In the genomic region with DNA sequence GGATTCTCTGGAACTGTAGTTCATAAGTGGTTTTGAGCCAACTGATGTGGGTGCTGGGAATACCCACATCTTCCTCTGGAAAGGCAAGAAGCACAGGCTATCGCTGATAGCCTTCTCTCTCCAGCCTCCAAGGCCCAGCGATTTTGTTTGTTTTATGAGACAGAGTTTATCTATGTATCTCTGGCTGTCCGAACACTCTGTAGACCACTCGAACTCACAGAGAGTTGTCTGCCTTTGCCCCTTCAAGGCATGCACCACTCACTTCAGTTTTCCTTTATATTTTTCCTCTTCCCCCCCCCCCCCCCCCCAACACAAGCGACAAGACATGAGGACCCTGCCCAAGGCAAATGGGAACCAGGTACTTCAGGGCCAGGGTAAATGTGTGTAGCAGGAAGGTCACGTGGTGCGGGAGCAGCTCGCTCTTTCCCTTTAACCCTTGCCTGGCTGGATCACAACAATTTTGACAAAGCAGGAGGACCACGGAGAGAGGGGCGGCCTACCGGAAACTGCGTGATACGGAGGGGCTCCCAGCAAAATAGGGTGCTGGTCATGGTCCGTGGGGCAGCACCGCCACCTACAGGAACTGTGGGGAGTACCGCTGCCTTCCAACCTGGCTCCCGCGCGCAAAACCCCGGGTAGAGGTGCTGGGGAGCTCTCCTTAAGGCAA, we compare ENCODE assay signal across 8 mouse cellular contexts. TPM values are rescaled to one million over a fixed set of nuclear protein-coding genes. Genes with fewer than 3 reads are reported as not detected.
DNase-seq lines count a peak whose midpoint lies in the region; ATAC-seq and TF ChIP-seq lines count a peak whose summit lies in the region.

No protein-coding gene starts in this region.

- no peak for TF ChIP-seq POLR2A in bone marrow macrophage, adult 2 months (IDR thresholded peaks at IDR 0.05; ENCODE audit: borderline replicate concordance, low read depth, low read length)

- 3% methylated on average over 20 of the region's 20 CpGs for WGBS in embryonic facial prominence, embryonic 15.5 days
- WGBS in heart, embryonic 11.5 days (ENCODE audit: insufficient replicate concordance): 4% methylated on average over 20 of the region's 20 CpGs
- WGBS in kidney, embryonic 15.5 days: 4% methylated on average over 20 of the region's 20 CpGs

- peak; percentile 91 for ATAC-seq in embryonic facial prominence, embryonic 15.5 days (ENCODE audit: insufficient number of reproducible peaks, low FRiP score, low TSS enrichment, low read depth)
- peak; percentile 73 for ATAC-seq in heart, embryonic 11.5 days (replicated peaks; ENCODE audit: insufficient number of reproducible peaks, low FRiP score, low TSS enrichment)
- peak; percentile 83 for ATAC-seq in kidney, embryonic 15.5 days (replicated peaks; ENCODE audit: low FRiP score)

- peak; percentile 55 for TF ChIP-seq CTCF in bone marrow macrophage, adult 2 months (IDR thresholded peaks at IDR 0.05; ENCODE audit: low read depth, low read length)

- no peak overlapping the region for H3K27ac ChIP-seq in bone marrow macrophage, adult 2 months (ENCODE audit: insufficient read depth, low read depth, low read length)
- peak overlapping the region; percentile 48; the same call in 1 of the 2 replicates for H3K27ac ChIP-seq in embryonic facial prominence, embryonic 15.5 days (replicated peaks)
- H3K27ac ChIP-seq in heart, embryonic 11.5 days (ENCODE audit: low read depth, low read length): no peak overlapping the region
- H3K27ac ChIP-seq in kidney, embryonic 15.5 days: 0 out of 2 replicates have a peak overlapping the region, but pooled peaks have one; percentile 18

- peak; percentile 89 for DNase-seq in A20 (ENCODE audit: low read depth, low spot score)
- peak; percentile 82 for DNase-seq in liver
- DNase-seq in monocyte, adult 2 months (ENCODE audit: low read depth in 1 of 2, low spot score in 2 of 2): peak; percentile 7 to 18
- DNase-seq in spleen, postnatal 4 days (ENCODE audit: low spot score in 2 of 2): peak; percentile 74 to 88

- peak overlapping the region; percentile 43 for H3K4me3 ChIP-seq in bone marrow macrophage, adult 2 months (ENCODE audit: insufficient read depth, low read length)
- peak overlapping the region; percentile 46 for H3K4me3 ChIP-seq in embryonic facial prominence, embryonic 15.5 days (replicated peaks)
- peak overlapping the region; percentile 41 for H3K4me3 ChIP-seq in heart, embryonic 11.5 days (ENCODE audit: low read depth, low read length)
- H3K4me3 ChIP-seq in kidney, embryonic 15.5 days (replicated peaks): peak overlapping the region; percentile 47

- peaks cover 10% of the 10 kb centered on the region for H3K4me1 ChIP-seq in bone marrow macrophage, adult 2 months (ENCODE audit: control insufficient read depth, insufficient read depth, low read length)
- 0 out of 2 replicates have a peak, but pooled peaks cover 3% of the 10 kb centered on the region for H3K4me1 ChIP-seq in embryonic facial prominence, embryonic 15.5 days
- no peaks in the 10 kb centered on the region for H3K4me1 ChIP-seq in heart, embryonic 11.5 days (ENCODE audit: control insufficient read depth, insufficient read depth, low read length)
- peaks cover 18% of the 10 kb centered on the region for H3K4me1 ChIP-seq in kidney, embryonic 15.5 days

- peak overlapping the region; percentile 76 for H3K4me2 ChIP-seq in embryonic facial prominence, embryonic 15.5 days (replicated peaks)
- peak overlapping the region; percentile 76 for H3K4me2 ChIP-seq in heart, embryonic 11.5 days
- H3K4me2 ChIP-seq in kidney, embryonic 15.5 days: peak overlapping the region; percentile 71

- H3K27me3 ChIP-seq in embryonic facial prominence, embryonic 15.5 days: no peaks in the 10 kb centered on the region
- H3K27me3 ChIP-seq in heart, embryonic 11.5 days (ENCODE audit: control insufficient read depth, insufficient read depth, low read length): no peaks in the 10 kb centered on the region
- no peaks in the 10 kb centered on the region for H3K27me3 ChIP-seq in kidney, embryonic 15.5 days

- no peaks in the 10 kb centered on the region for H3K36me3 ChIP-seq in embryonic facial prominence, embryonic 15.5 days
- no peaks in the 10 kb centered on the region for H3K36me3 ChIP-seq in heart, embryonic 11.5 days (ENCODE audit: control insufficient read depth, insufficient read depth, low read length)
- H3K36me3 ChIP-seq in kidney, embryonic 15.5 days: no peaks in the 10 kb centered on the region

- no peaks in the 10 kb centered on the region for H3K9me3 ChIP-seq in embryonic facial prominence, embryonic 15.5 days (replicated peaks)
- no peaks in the 10 kb centered on the region for H3K9me3 ChIP-seq in heart, embryonic 11.5 days (replicated peaks; ENCODE audit: control insufficient read depth, low read length)
- no peaks in the 10 kb centered on the region for H3K9me3 ChIP-seq in kidney, embryonic 15.5 days (replicated peaks)

- peak overlapping the region; percentile 23 for H3K9ac ChIP-seq in embryonic facial prominence, embryonic 15.5 days
- H3K9ac ChIP-seq in heart, embryonic 11.5 days (ENCODE audit: low read depth, low read length): peak overlapping the region; percentile 59
- peak overlapping the region; percentile 50 for H3K9ac ChIP-seq in kidney, embryonic 15.5 days

RNA-seq across cellular contexts. Expression of a gene that starts 12.5 kb away (rescaled TPM):
- not detected in 2 replicates for polyA plus RNA-seq in bone marrow macrophage, adult 2 months (2012; ENCODE audit: insufficient read depth, insufficient read length, missing spikeins)
- polyA plus RNA-seq in embryonic facial prominence, embryonic 15.5 days (2015; fragmentation: Nextera tagmentation; extraction: Ambion mirVana): 0.25 TPM in 1 of 2 replicates, not detected in the other
- polyA plus RNA-seq in heart, embryonic 11.5 days (2014; fragmentation: Nextera tagmentation; extraction: Ambion mirVana): 0.34 TPM in 1 of 2 replicates, not detected in the other
- 0.32 and 0.42 TPM in 2 replicates for polyA plus RNA-seq in kidney, embryonic 15.5 days (2015; fragmentation: Nextera tagmentation; extraction: Ambion mirVana)

RNA-seq across cellular contexts. Expression of a gene that starts 42.8 kb away (rescaled TPM):
- polyA plus RNA-seq in bone marrow macrophage, adult 2 months (2012; ENCODE audit: insufficient read depth, insufficient read length, missing spikeins): 23.2 and 35.1 TPM in 2 replicates
- polyA plus RNA-seq in embryonic facial prominence, embryonic 15.5 days (2015; fragmentation: Nextera tagmentation; extraction: Ambion mirVana): 3.6 and 4.1 TPM in 2 replicates
- polyA plus RNA-seq in heart, embryonic 11.5 days (2014; fragmentation: Nextera tagmentation; extraction: Ambion mirVana): 4.6 and 6.7 TPM in 2 replicates
- 3.6 and 5.9 TPM in 2 replicates for polyA plus RNA-seq in kidney, embryonic 15.5 days (2015; fragmentation: Nextera tagmentation; extraction: Ambion mirVana)

RNA-seq across cellular contexts. Expression of a gene that starts 52.2 kb away (rescaled TPM):
- 14.9 and 15.5 TPM in 2 replicates for polyA plus RNA-seq in bone marrow macrophage, adult 2 months (2012; ENCODE audit: insufficient read depth, insufficient read length, missing spikeins)
- polyA plus RNA-seq in embryonic facial prominence, embryonic 15.5 days (2015; fragmentation: Nextera tagmentation; extraction: Ambion mirVana): 38.0 and 38.7 TPM in 2 replicates
- polyA plus RNA-seq in heart, embryonic 11.5 days (2014; fragmentation: Nextera tagmentation; extraction: Ambion mirVana): 50.4 and 52.6 TPM in 2 replicates
- polyA plus RNA-seq in kidney, embryonic 15.5 days (2015; fragmentation: Nextera tagmentation; extraction: Ambion mirVana): 45.4 and 46.7 TPM in 2 replicates

Comparison
In these comparisons a context has a peak if more than half of its experiments do, and no peak if none do; other contexts are left out.
1. DNase-seq: peak in every context shown above with its lines; median percentile 89 in A20; 82 in liver; 81 in spleen, postnatal 4 days; 12 in monocyte, adult 2 months.
2. H3K27ac ChIP-seq: peak in embryonic facial prominence, embryonic 15.5 days (single experiment) and kidney, embryonic 15.5 days (single experiment); none in bone marrow macrophage, adult 2 months (single experiment) and heart, embryonic 11.5 days (single experiment).
3. Peak in every context shown above with its lines, with median percentiles within 50 percentile points of each other: H3K4me3 ChIP-seq, ATAC-seq, H3K4me2 ChIP-seq and H3K9ac ChIP-seq.